Mouse (Mus musculus): ENCODE measurements around the gene Serping1. TPM values are rescaled to one million over a fixed set of nuclear protein-coding genes. Genes with fewer than 3 reads are reported as not detected.

Gene Serping1
- total RNA-seq (2012; rRNA removed) (not detected in 2 replicates), total RNA-seq (2014; rRNA removed) (not detected in 2 replicates), polyA plus RNA-seq (2012; ENCODE audit: insufficient read length, low read depth) (not detected in 2 replicates)

- H3K4me3 ChIP-seq (replicated peaks in 1 of 3; ENCODE audit: low read depth in 2 of 3, low read length in 2 of 3, poor library complexity in 1 of 3), result no peak within 1 kb of the TSS
- in situ Hi-C loops (cut with MboI; ENCODE audit: low pct_ligation_motif_present, low pct_unique_long_range_greater_than_20kb, low sequenced_read_pairs) (no loop called here), dilution Hi-C loops (cut with MboI; ENCODE audit: extremely low pct_ligation_motif_present, extremely low pct_unique_long_range_greater_than_20kb, low sequenced_read_pairs) (no loop called here)
- H3K79me2 ChIP-seq (replicated peaks; ENCODE audit: control insufficient read depth, extremely low read depth, insufficient read depth, poor library complexity, severe bottlenecking), result no peaks in the 10 kb centered on the region
- DNase-seq (ENCODE audit: extremely low read depth), result no peak
- no peak within 1 kb of the TSS for H3K4me2 ChIP-seq (ENCODE audit: insufficient read depth, low read depth, poor library complexity, severe bottlenecking)
- no peak within 1 kb of the TSS for H3K9ac ChIP-seq (ENCODE audit: insufficient read depth, low read depth)
- TF ChIP-seq POLR2AphosphoS2 (IDR thresholded peaks at IDR 0.05; ENCODE audit: low read depth, low read length), result no peak
- no peak for TF ChIP-seq CTCF (conservative IDR thresholded peaks at IDR 0.05 in 1 of 2, IDR thresholded peaks at IDR 0.05 in 1 of 2; ENCODE audit: low read depth in 2 of 2, low read length in 2 of 2)
- TF ChIP-seq NELFE (IDR thresholded peaks at IDR 0.05; ENCODE audit: low read depth, low read length), result no peak
- no peak for TF ChIP-seq PAX5 (IDR thresholded peaks at IDR 0.05; ENCODE audit: low read length)
- no peak for TF ChIP-seq IRF4 (IDR thresholded peaks at IDR 0.05; ENCODE audit: low read depth, low read length)
- TF ChIP-seq POLR2A (IDR thresholded peaks at IDR 0.05; ENCODE audit: low read depth, low read length), result no peak
- TF ChIP-seq JUN (IDR thresholded peaks at IDR 0.05; ENCODE audit: insufficient read depth, low read depth, low read length), result no peak
- TF ChIP-seq MXI1 (IDR thresholded peaks at IDR 0.05; ENCODE audit: low read depth, low read length), result no peak
- no peak for TF ChIP-seq TCF12 (IDR thresholded peaks at IDR 0.05; ENCODE audit: low read depth, low read length)
- TF ChIP-seq TBP (conservative IDR thresholded peaks at IDR 0.05; ENCODE audit: low read depth, low read length), result no peak
- TF ChIP-seq USF2 (conservative IDR thresholded peaks at IDR 0.05; ENCODE audit: low read depth, low read length), result no peak
- TF ChIP-seq NRF1 (IDR thresholded peaks at IDR 0.05; ENCODE audit: low read depth, low read length), result no peak
- no peak for TF ChIP-seq HCFC1 (IDR thresholded peaks at IDR 0.05; ENCODE audit: low read depth, low read length)
- TF ChIP-seq MEF2A (IDR thresholded peaks at IDR 0.05; ENCODE audit: borderline replicate concordance, low read depth, low read length), result no peak
- no peak for TF ChIP-seq ELF1 (IDR thresholded peaks at IDR 0.05; ENCODE audit: low read depth, low read length)
- TF ChIP-seq MAZ (IDR thresholded peaks at IDR 0.05; ENCODE audit: low read depth, low read length), result no peak
- no peak within 1 kb of the TSS for H3K27ac ChIP-seq (ENCODE audit: insufficient read depth, low read depth)
- no peaks in the 10 kb centered on the region for H3K36me3 ChIP-seq (replicated peaks in 1 of 2; ENCODE audit: control insufficient read depth in 1 of 2, insufficient read depth in 1 of 2, low read length in 1 of 2)
- H3K27me3 ChIP-seq (replicated peaks), result peaks cover 62% of the 10 kb centered on the region
- H3K9me3 ChIP-seq (replicated peaks; ENCODE audit: low read length), result no peaks in the 10 kb centered on the region
- no peaks in the 10 kb centered on the region for H3K4me1 ChIP-seq (ENCODE audit: control insufficient read depth in 1 of 2, insufficient read depth in 2 of 2)
Observed at GRCm38 (mm10) chr2:84775241-84775640, at the start of gene Serping1. TSS of gene Serping1 (minus strand) at chr2:84775444.

DNA sequence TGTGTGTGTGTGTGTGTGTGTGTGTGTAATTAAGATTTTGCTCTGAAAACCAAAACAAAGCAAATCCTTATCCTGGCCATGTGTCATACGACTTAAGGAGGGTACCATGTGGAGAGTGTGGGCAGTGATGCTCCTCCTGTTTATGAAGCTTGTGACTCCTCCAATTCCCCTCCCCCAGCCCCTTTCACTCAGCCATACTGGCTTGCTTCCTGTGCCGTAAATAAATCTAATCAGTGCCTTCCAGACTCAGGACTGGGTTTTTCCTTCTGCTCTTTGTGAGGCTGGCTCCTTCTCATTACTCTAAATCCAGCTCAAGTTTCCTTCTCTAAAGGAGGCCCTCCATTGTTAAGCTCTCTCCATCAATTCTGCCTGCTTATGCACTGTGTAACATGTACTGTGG is 48.0 kb upstream of the Serping1 start:
- Histone ChIP-seq H3K9ac (ENCODE audit: insufficient read depth, low read depth) (no peak overlapping the region; the same call in 1 of the 2 replicates), H3K27me3 (replicated peaks) (peaks cover 38% of the 10 kb centered on the region), H3K9me3 (replicated peaks; ENCODE audit: low read length) (no peaks in the 10 kb centered on the region), H3K4me2 (ENCODE audit: insufficient read depth, low read depth, poor library complexity, severe bottlenecking) (peak overlapping the region; percentile 22), H3K79me2 (replicated peaks; ENCODE audit: control insufficient read depth, extremely low read depth, insufficient read depth, poor library complexity, severe bottlenecking) (peaks cover 11% of the 10 kb centered on the region), H3K27ac (ENCODE audit: insufficient read depth, low read depth) (no peak overlapping the region), H3K4me1 (ENCODE audit: control insufficient read depth in 1 of 2, insufficient read depth in 2 of 2) (peaks cover 14 to 18% of the 10 kb centered on the region in 2 experiments), H3K36me3 (replicated peaks in 1 of 2; ENCODE audit: control insufficient read depth in 1 of 2, insufficient read depth in 1 of 2, low read length in 1 of 2) (no peaks in the 10 kb centered on the region), H3K4me3 (replicated peaks in 1 of 3; ENCODE audit: low read depth in 2 of 3, low read length in 2 of 3, poor library complexity in 1 of 3) (no peak overlapping the region)
- TF ChIP-seq JUND (conservative IDR thresholded peaks at IDR 0.05; ENCODE audit: low read depth, low read length), result no peak
- TF ChIP-seq SMC3 (IDR thresholded peaks at IDR 0.05; ENCODE audit: low read depth, low read length), result no peak
- TF ChIP-seq BHLHE40 (IDR thresholded peaks at IDR 0.05; ENCODE audit: low read depth, low read length), result no peak
- TF ChIP-seq EP300 (IDR thresholded peaks at IDR 0.05; ENCODE audit: low read length), result no peak
- TF ChIP-seq MAZ (IDR thresholded peaks at IDR 0.05; ENCODE audit: low read depth, low read length), result no peak
- TF ChIP-seq TCF12 (IDR thresholded peaks at IDR 0.05; ENCODE audit: low read depth, low read length), result no peak
- DNase-seq (ENCODE audit: extremely low read depth), result no peak
- dilution Hi-C loops (cut with MboI; ENCODE audit: extremely low pct_ligation_motif_present, extremely low pct_unique_long_range_greater_than_20kb, low sequenced_read_pairs) (no loop called here), in situ Hi-C loops (cut with MboI; ENCODE audit: low pct_ligation_motif_present, low pct_unique_long_range_greater_than_20kb, low sequenced_read_pairs) (loop anchor here (10.0 kb wide), 1 partner anchor 202 kb away; no protein-coding TSS in a partner anchor)

Data from CH12.LX (cell line).